Mouse (Mus musculus) liver, embryonic 16.5 days (tissue): Measurements from ENCODE around the gene Bri3. TPM values are rescaled to one million over a fixed set of nuclear protein-coding genes. Genes with fewer than 3 reads are reported as not detected.

Source experiments
- ATAC-seq: fragments of 200-750 bp; cut with Nextera tagmentation; 2 replicates; pipeline ENCODE4 v1.8.0; 2017; ENCODE audit warnings: low read depth, mild to moderate bottlenecking, moderate number of reproducible peaks, moderate library complexity
- H3K27ac ChIP-seq: fragments of 300-500 bp; sonication (generic); 2 replicates; pipeline ENCODE4 v1.5.1; 2014; ENCODE audit warnings: mild to moderate bottlenecking, low read length
- H3K27me3 ChIP-seq: fragments of 300-500 bp; sonication (generic); 2 replicates; pipeline ENCODE4 v1.6.1; 2014; ENCODE audit warnings: low read depth, low read length, mixed read lengths; ENCODE audit not compliant: control insufficient read depth, insufficient read depth
- H3K36me3 ChIP-seq: fragments of 300-500 bp; sonication (generic); 2 replicates; pipeline ENCODE4 v1.6.1; 2014; ENCODE audit warnings: mild to moderate bottlenecking; ENCODE audit not compliant: control insufficient read depth, insufficient read depth
- H3K4me1 ChIP-seq: fragments of 300-500 bp; sonication (generic); 2 replicates; pipeline ENCODE4 v1.6.1; 2014; ENCODE audit warnings: low read depth, low read length, mixed read lengths; ENCODE audit not compliant: control insufficient read depth
- H3K4me2 ChIP-seq: fragments of 300-500 bp; sonication (generic); 2 replicates; pipeline ENCODE4 v1.6.1; 2014; ENCODE audit warnings: low read depth, low read length, mixed read lengths
- H3K4me3 ChIP-seq: fragments of 300-500 bp; sonication (generic); 2 replicates; pipeline ENCODE4 v1.5.1; 2014; ENCODE audit warnings: low read depth, mild to moderate bottlenecking, low read length
- H3K9ac ChIP-seq: fragments of 300-500 bp; sonication (generic); 2 replicates; pipeline ENCODE4 v1.6.1; 2014; ENCODE audit warnings: low read depth, low read length
- H3K9me3 ChIP-seq: fragments of 300-500 bp; sonication (generic); replicated peaks from 2 replicates; pipeline ENCODE4 v1.6.1; 2016; ENCODE audit warnings: low read length; ENCODE audit not compliant: control insufficient read depth
- WGBS: fragments of 180-500 bp; shearing (Covaris S2); extraction: QIAGEN DNeasy Blood & Tissue Kit; methylation state at CpG from one replicate; pipeline ENCODE4 v1.1.7; 2014; ENCODE audit not compliant: insufficient replicate concordance; 5-methylcytosine and 5-hydroxymethylcytosine counted together
- polyA plus RNA-seq: library from polyadenylated mRNA; unstranded; fragments of >200 nt; fragmentation: Nextera tagmentation; extraction: Ambion mirVana; gene quantifications from 2 replicates; pipeline ENCODE4 v1.2.1, GENCODE M21; 2015

The Bri3 gene
- polyA plus RNA-seq, 1 experiment from 2014 or later: 21.8 TPM

GRCm38 (mm10) chr5:144286591-144287266, 42.5 kb downstream of the Bri3 start:
- no peaks in the 10 kb centered on the region for H3K9me3 ChIP-seq
- H3K27me3 ChIP-seq: no peaks in the 10 kb centered on the region
- no peaks in the 10 kb centered on the region for H3K4me1 ChIP-seq
- no peak for ATAC-seq
- no peak overlapping the region for H3K27ac ChIP-seq
- H3K36me3 ChIP-seq: no peaks in the 10 kb centered on the region
- no peak overlapping the region for H3K4me3 ChIP-seq
- no peak overlapping the region for H3K9ac ChIP-seq
- WGBS: 49% methylated on average over 9 of the region's 9 CpGs
- H3K4me2 ChIP-seq: no peak overlapping the region

GRCm38 (mm10) chr5:144287267-144287820, 43.1 kb downstream of the Bri3 start:
- H3K4me3 ChIP-seq: no peak overlapping the region
- H3K4me1 ChIP-seq: no peaks in the 10 kb centered on the region
- no peak overlapping the region for H3K9ac ChIP-seq
- no peaks in the 10 kb centered on the region for H3K27me3 ChIP-seq
- H3K36me3 ChIP-seq: no peaks in the 10 kb centered on the region
- H3K27ac ChIP-seq: no peak overlapping the region
- ATAC-seq: no peak
- 61% methylated on average over 3 of the region's 3 CpGs for WGBS
- H3K9me3 ChIP-seq: no peaks in the 10 kb centered on the region
- H3K4me2 ChIP-seq: no peak overlapping the region

GRCm38 (mm10) chr5:144288391-144288790, 44.2 kb downstream of the Bri3 start:
- Histone ChIP-seq H3K27me3 (no peaks in the 10 kb centered on the region), H3K36me3 (no peaks in the 10 kb centered on the region), H3K4me1 (no peaks in the 10 kb centered on the region), H3K4me3 (no peak overlapping the region), H3K4me2 (no peak overlapping the region), H3K9ac (no peak overlapping the region), H3K9me3 (no peaks in the 10 kb centered on the region), H3K27ac (no peak overlapping the region)
- no peak for ATAC-seq
- 66% methylated on average over 9 of the region's 9 CpGs for WGBS

GRCm38 (mm10) chr5:144289769-144290440, 45.7 kb downstream of the Bri3 start:
- H3K9ac ChIP-seq: no peak overlapping the region
- H3K4me1 ChIP-seq: no peaks in the 10 kb centered on the region
- H3K36me3 ChIP-seq: no peaks in the 10 kb centered on the region
- H3K27ac ChIP-seq: no peak overlapping the region
- no peaks in the 10 kb centered on the region for H3K9me3 ChIP-seq
- H3K27me3 ChIP-seq: no peaks in the 10 kb centered on the region
- WGBS: 55% methylated on average over 4 of the region's 4 CpGs
- no peak overlapping the region for H3K4me3 ChIP-seq
- no peak overlapping the region for H3K4me2 ChIP-seq
- ATAC-seq: no peak

GRCm38 (mm10) chr5:144294908-144295307, 50.7 kb downstream of the Bri3 start:
- Histone ChIP-seq H3K36me3 (no peaks in the 10 kb centered on the region), H3K27ac (no peak overlapping the region), H3K4me2 (no peak overlapping the region), H3K9ac (no peak overlapping the region), H3K9me3 (no peaks in the 10 kb centered on the region), H3K27me3 (no peaks in the 10 kb centered on the region), H3K4me1 (no peaks in the 10 kb centered on the region), H3K4me3 (no peak overlapping the region)
- WGBS: 34% methylated on average over 7 of the region's 7 CpGs
- no peak for ATAC-seq

- no peak overlapping the region for H3K27ac ChIP-seq
- no peak overlapping the region for H3K4me3 ChIP-seq
- no peaks in the 10 kb centered on the region for H3K36me3 ChIP-seq
- no peak for ATAC-seq
- no peak overlapping the region for H3K9ac ChIP-seq
- no peaks in the 10 kb centered on the region for H3K27me3 ChIP-seq
- H3K4me1 ChIP-seq: no peaks in the 10 kb centered on the region
- WGBS: 54% methylated on average over 1 of the region's 1 CpGs
- H3K9me3 ChIP-seq: no peaks in the 10 kb centered on the region
- H3K4me2 ChIP-seq: no peak overlapping the region
Observed at GRCm38 (mm10) chr5:144295357-144295756, 51.1 kb downstream of the Bri3 start.

- WGBS: 53% methylated on average over 7 of the region's 7 CpGs
- no peaks in the 10 kb centered on the region for H3K27me3 ChIP-seq
- H3K4me2 ChIP-seq: no peak overlapping the region
- H3K9me3 ChIP-seq: no peaks in the 10 kb centered on the region
- no peaks in the 10 kb centered on the region for H3K4me1 ChIP-seq
- no peak overlapping the region for H3K27ac ChIP-seq
- no peak overlapping the region for H3K4me3 ChIP-seq
- no peak for ATAC-seq
- H3K36me3 ChIP-seq: no peaks in the 10 kb centered on the region
- no peak overlapping the region for H3K9ac ChIP-seq
Observed at GRCm38 (mm10) chr5:144296090-144296604, 51.9 kb downstream of the Bri3 start.

- Histone ChIP-seq H3K27ac (no peak overlapping the region), H3K27me3 (no peaks in the 10 kb centered on the region), H3K9ac (no peak overlapping the region), H3K36me3 (no peaks in the 10 kb centered on the region), H3K4me1 (no peaks in the 10 kb centered on the region), H3K4me3 (no peak overlapping the region), H3K9me3 (no peaks in the 10 kb centered on the region), H3K4me2 (no peak overlapping the region)
- ATAC-seq: no peak
- WGBS: 78% methylated on average over 2 of the region's 2 CpGs
Observed at GRCm38 (mm10) chr5:144303071-144303470, 58.8 kb downstream of the Bri3 start.

GRCm38 (mm10) chr5:144308929-144309328, 64.7 kb downstream of the Bri3 start:
- 58% methylated on average over 4 of the region's 4 CpGs for WGBS
- no peak for ATAC-seq
- no peak overlapping the region for H3K4me3 ChIP-seq

More at GRCm38 (mm10) chr5:144308929-144309328, 64.7 kb downstream of the Bri3 start:
- Histone ChIP-seq H3K9me3 (no peaks in the 10 kb centered on the region), H3K4me1 (peaks cover 3% of the 10 kb centered on the region), H3K9ac (no peak overlapping the region), H3K27ac (no peak overlapping the region), H3K36me3 (no peaks in the 10 kb centered on the region), H3K27me3 (no peaks in the 10 kb centered on the region), H3K4me2 (no peak overlapping the region)
